Mouse (Mus musculus) regulatory T cell (primary cell): Measurements from ENCODE around the gene Pomc.
"Not testable (repeated sequence)": the region's sequence is repeated elsewhere in the genome, so short reads cannot be mapped to it uniquely, and the experiment has no call there.

ENCODE experiments used
- in situ Hi-C: fragments of 300-600 bp; cut with MboI, MseI; formaldehyde crosslinking; loops from one replicate; pipeline ENCODE4 v1.15.1; 2025; ENCODE audit warnings: high pct_unique_total_duplicates

Gene Pomc

GRCm38 (mm10) chr12:3968380-3968779 is 13.6 kb downstream of the Pomc start:
- in situ Hi-C loops, result no loop called here

- in situ Hi-C loops, result not testable (repeated sequence)
Observed at GRCm38 (mm10) chr12:3973169-3973568, 18.4 kb downstream of the Pomc start.

GRCm38 (mm10) chr12:3980991-3981349 is 26.2 kb downstream of the Pomc start:
- in situ Hi-C loops, result loop anchor here (5.0 kb wide), 1 partner anchor 101 kb away; the partner anchor contains the start of gene Dnajc27

- in situ Hi-C loops, result loop anchor here (5.0 kb wide), 1 partner anchor 101 kb away; the partner anchor contains the start of gene Dnajc27
Observed at GRCm38 (mm10) chr12:3981350-3982131, 26.8 kb downstream of the Pomc start.

- in situ Hi-C loops, result loop anchor here (5.0 kb wide), 1 partner anchor 100 kb away; the partner anchor contains the start of gene Dnajc27
Observed at GRCm38 (mm10) chr12:3982257-3982656, 27.5 kb downstream of the Pomc start.

GRCm38 (mm10) chr12:3983736-3984135 is 29.0 kb downstream of the Pomc start:
- in situ Hi-C loops, result loop anchor here (5.0 kb wide), 1 partner anchor 99 kb away; the partner anchor contains the start of gene Dnajc27

GRCm38 (mm10) chr12:3984446-3984845 is 29.7 kb downstream of the Pomc start:
- in situ Hi-C loops, result loop anchor here (5.0 kb wide), 1 partner anchor 98 kb away; the partner anchor contains the start of gene Dnajc27

GRCm38 (mm10) chr12:3989943-3990342 is 35.2 kb downstream of the Pomc start:
- in situ Hi-C loops, result no loop called here

- in situ Hi-C loops, result no loop called here
Observed at GRCm38 (mm10) chr12:3991047-3991446, 36.3 kb downstream of the Pomc start.

GRCm38 (mm10) chr12:3996749-3997148 is 42.0 kb downstream of the Pomc start:
- in situ Hi-C loops, result no loop called here

GRCm38 (mm10) chr12:4000406-4000805 is 45.7 kb downstream of the Pomc start:
- in situ Hi-C loops, result no loop called here

- in situ Hi-C loops, result no loop called here
Observed at GRCm38 (mm10) chr12:4004648-4005047, 49.9 kb downstream of the Pomc start.

- in situ Hi-C loops, result no loop called here
Observed at GRCm38 (mm10) chr12:4006079-4006478, 51.3 kb downstream of the Pomc start.

GRCm38 (mm10) chr12:4007181-4007580 is 52.4 kb downstream of the Pomc start:
- in situ Hi-C loops, result no loop called here

GRCm38 (mm10) chr12:4007766-4008165 is 53.0 kb downstream of the Pomc start:
- in situ Hi-C loops, result no loop called here

GRCm38 (mm10) chr12:4008731-4009130 is 54.0 kb downstream of the Pomc start:
- in situ Hi-C loops, result no loop called here
